Mouse (Mus musculus): ENCODE results near the gene Olfr640.

The Olfr640 gene
- long read RNA-seq, experiment 1, result 0 reads
- long read RNA-seq, experiment 2, result 0 reads

DNA sequence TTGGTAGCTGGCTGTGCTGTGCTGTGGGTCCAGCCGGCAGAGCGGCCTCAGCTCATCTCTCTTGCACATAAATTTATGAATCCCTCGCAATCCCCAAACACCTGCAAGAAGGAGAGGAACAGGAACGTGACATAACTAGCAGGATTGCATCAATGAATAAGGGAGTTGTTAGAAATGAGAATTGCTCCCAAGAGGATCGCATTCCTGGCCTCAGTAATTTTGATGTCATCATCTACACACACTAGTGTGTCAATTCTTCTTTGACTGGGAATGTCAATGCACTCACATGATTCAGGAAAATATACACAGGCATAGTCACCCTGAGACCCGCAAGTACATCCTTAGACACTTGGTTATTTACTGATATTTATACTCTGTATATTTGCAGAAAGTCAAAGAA, at the start of gene Olfr640:
Gene Olfr640, minus strand, starts transcription at position 101 of the 400 bp plus-strand sequence.
- intact Hi-C loops (cut with DNase I), result no loop called here

GRCm38 (mm10) chr7:104071769-104072168, 46.4 kb upstream of the Olfr640 start, which contains the start of gene Olfr644:
Gene Olfr644 (minus strand): TSS chr7:104071869.
- intact Hi-C loops (cut with DNase I), result no loop called here

GRCm38 (mm10) chr7:104061345-104061744, 36.0 kb upstream of the Olfr640 start, which contains the start of gene 4930516K23Rik:
Gene 4930516K23Rik (minus strand): TSS chr7:104061445.
- intact Hi-C loops (cut with DNase I), result no loop called here

DNA sequence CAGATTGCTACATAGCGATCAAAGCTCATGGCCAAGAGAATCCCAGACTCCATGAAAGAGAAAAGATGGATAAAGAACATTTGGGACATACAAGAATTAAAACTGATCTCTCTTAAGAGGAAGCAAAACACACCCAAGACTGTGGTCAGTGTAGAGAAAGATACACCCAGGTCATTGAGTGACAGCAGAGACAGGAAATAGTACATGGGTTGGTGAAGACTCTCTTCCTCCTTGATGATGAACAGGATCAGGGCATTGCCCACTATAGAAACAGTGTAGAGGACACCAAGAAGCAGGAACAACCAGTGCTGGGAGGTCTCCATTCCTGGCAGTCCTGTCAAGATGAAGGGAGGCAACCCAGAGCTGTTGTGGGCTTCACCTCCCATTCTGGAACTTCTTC, 33.8 kb upstream of the Olfr640 start:
- intact Hi-C loops (cut with DNase I), result no loop called here

- intact Hi-C loops (cut with DNase I), result no loop called here
Observed at GRCm38 (mm10) chr7:104052566-104052965, 27.2 kb upstream of the Olfr640 start, which contains the start of gene Olfr642. Gene Olfr642 (minus strand): TSS chr7:104052666.

DNA sequence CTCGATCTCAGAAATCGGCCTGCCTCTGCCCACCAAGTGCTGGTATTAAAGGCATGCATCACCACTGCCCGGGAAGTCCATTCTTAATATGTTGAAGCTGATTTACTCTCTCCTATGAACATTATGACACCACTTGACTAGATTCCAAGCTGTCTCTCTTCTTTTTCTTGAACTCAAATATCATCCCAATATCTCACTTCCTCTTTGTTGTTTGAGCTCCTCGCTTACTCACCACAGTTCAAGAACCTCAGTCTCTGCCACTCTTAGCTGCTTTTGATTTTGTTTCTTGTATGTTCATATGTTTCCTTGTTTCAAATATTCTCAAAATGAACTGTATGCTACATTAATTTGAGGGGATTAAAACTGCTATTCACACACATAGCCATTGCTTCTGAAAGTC, 25.4 kb upstream of the Olfr640 start:
- intact Hi-C loops (cut with DNase I), result no loop called here

GRCm38 (mm10) chr7:104035145-104035544, 9.8 kb upstream of the Olfr640 start, which contains the start of gene Olfr641:
Gene Olfr641 (plus strand): TSS chr7:104035445.
- intact Hi-C loops (cut with DNase I), result no loop called here

GRCm38 (mm10) chr7:104026978-104027377, 1.6 kb upstream of the Olfr640 start:
- intact Hi-C loops (cut with DNase I), result no loop called here

DNA sequence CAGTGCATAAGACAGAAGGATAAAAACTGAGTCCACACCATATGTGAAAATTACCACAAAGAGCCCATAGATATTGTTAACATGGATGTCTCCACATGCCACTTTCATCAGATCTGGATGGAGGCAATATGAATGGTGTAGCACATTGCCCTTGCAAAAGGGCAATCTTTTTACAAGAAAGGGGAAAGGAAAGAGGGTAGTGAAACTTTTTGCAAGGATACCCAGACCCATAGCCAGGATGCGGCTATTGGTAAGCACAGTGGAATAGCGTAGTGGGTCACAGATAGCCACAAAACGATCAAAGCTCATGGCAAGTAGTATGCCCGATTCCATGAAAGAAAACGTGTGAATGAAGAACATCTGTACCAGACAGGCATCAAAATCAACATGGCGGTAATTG, 3.7 kb downstream of the Olfr640 start:
- intact Hi-C loops (cut with DNase I), result no loop called here

GRCm38 (mm10) chr7:104018953-104019352, 6.4 kb downstream of the Olfr640 start:
- intact Hi-C loops (cut with DNase I), result no loop called here

DNA sequence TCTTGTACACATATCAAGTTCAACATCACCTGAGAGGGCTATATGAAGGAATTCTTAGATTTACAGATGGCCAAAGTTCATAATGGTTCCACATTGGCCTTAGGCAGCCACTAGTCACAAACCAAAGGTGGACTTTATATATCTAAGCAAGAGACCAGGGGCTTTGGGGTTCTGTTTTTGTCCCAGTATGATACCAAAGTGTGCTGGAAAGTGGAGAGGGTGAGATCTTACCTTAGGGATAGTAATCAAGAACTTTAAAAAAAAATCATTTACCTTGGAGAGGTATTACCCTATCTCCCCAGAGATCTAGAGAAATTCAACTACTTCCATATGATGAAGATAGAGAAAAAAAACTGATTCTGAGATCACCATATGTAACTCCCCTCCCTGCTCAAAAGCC, 8.2 kb downstream of the Olfr640 start, which contains the start of gene Olfr639:
Gene Olfr639, minus strand, starts transcription at position 101 of the 400 bp plus-strand sequence.
- intact Hi-C loops (cut with DNase I), result no loop called here

GRCm38 (mm10) chr7:103999124-103999523, 26.2 kb downstream of the Olfr640 start:
- intact Hi-C loops (cut with DNase I), result no loop called here

DNA sequence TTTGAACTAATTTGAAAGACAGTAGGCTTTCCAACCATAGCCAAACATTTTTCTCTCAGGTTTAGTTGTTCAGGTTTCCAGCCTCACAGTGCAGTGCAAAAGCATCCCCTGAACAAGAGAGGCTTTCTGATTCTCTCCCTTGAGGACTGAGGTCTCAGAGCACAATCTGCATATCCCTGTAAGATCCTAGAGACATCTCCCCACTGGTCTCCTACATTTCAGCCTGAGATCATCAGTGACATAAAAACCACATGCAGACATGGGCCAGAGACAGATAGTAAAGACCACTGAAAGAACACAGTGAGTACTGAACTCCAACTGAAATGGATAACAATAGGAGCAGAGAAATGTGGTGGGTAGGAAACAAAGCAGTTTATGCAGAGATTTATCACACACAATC, 26.9 kb downstream of the Olfr640 start, which contains the start of gene Olfr638:
Gene Olfr638, plus strand, starts transcription at position 301 of the 400 bp plus-strand sequence.
- intact Hi-C loops (cut with DNase I), result no loop called here

DNA sequence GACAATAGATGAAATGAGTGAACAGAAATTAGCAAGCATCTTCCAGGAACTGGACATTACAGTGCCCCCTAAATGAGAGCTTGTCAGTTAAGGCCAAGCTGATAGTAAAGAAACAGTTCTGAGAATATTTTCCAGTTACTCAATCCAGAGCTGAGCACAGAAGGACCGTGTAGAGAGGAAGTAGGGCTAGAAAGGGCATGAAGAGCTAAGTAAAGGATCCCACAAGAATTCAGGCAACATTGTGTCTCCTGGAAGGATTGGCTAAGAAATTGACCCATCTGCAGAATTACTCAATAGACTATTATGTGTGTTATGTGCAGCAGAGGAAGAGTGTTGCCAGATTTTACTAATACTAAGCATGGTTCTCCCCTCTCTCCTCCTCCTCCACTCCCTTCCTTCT, 53.6 kb downstream of the Olfr640 start:
- intact Hi-C loops (cut with DNase I), result no loop called here

- intact Hi-C loops (cut with DNase I), result no loop called here
Observed at GRCm38 (mm10) chr7:103970852-103971251, 54.5 kb downstream of the Olfr640 start, which contains the start of gene Olfr635. Gene Olfr635 (plus strand): TSS chr7:103971152.
